Mouse (Mus musculus): ENCODE measurements at regions not wholly inside any gene's neighbourhood (a gene's known extent, or its start where the extent isn't known, plus 50 kb on each side); places are given as distances from the start of the nearest gene placed in this dataset.

GRCm38 (mm10) chr10:26611246-26611645 lies 142.0 kb upstream of the Arhgap18 start:
- no peaks in the 10 kb centered on the region for H3K4me1 ChIP-seq (ENCODE audit: control insufficient read depth in 1 of 2, insufficient read depth in 2 of 2, low read length in 2 of 2)
- no peaks in the 10 kb centered on the region for H3K36me3 ChIP-seq (ENCODE audit: control insufficient read depth in 1 of 2, insufficient read depth in 2 of 2, low read length in 2 of 2)

GRCm38 (mm10) chr10:26630196-26630760 lies 122.9 kb upstream of the Arhgap18 start:
- H3K9me3 ChIP-seq (replicated peaks; ENCODE audit: insufficient read depth, low read length): no peaks in the 10 kb centered on the region
- H3K4me1 ChIP-seq (ENCODE audit: control insufficient read depth in 1 of 2, insufficient read depth in 2 of 2, low read length in 2 of 2): no peaks in the 10 kb centered on the region
- no peak overlapping the region for H3K9ac ChIP-seq (ENCODE audit: control insufficient read depth, low read depth, low read length, poor library complexity, severe bottlenecking)
- H3K79me2 ChIP-seq (ENCODE audit: control insufficient read depth, insufficient read depth, low read length, poor library complexity): no peaks in the 10 kb centered on the region
- H3K4me3 ChIP-seq (ENCODE audit: control insufficient read depth in 1 of 2, insufficient read depth in 1 of 2, low read depth in 2 of 2, low read length in 2 of 2): no peak overlapping the region
- no peaks in the 10 kb centered on the region for H3K27me3 ChIP-seq (ENCODE audit: control insufficient read depth in 1 of 2, insufficient read depth in 2 of 2, low read length in 2 of 2)
- H3K27ac ChIP-seq (ENCODE audit: control insufficient read depth, low read depth, low read length): no peak overlapping the region
- H3K36me3 ChIP-seq (ENCODE audit: control insufficient read depth in 1 of 2, insufficient read depth in 2 of 2, low read length in 2 of 2): no peaks in the 10 kb centered on the region
- DNase-seq (ENCODE audit: low read depth, low spot score): peak; percentile 8
- TF ChIP-seq USF2 (IDR thresholded peaks at IDR 0.05; ENCODE audit: borderline replicate concordance in 1 of 2, insufficient read depth in 1 of 2, low read depth in 1 of 2, low read length in 2 of 2) (no peak), ZC3H11A (IDR thresholded peaks at IDR 0.05; ENCODE audit: low read depth, low read length) (no peak), MYB (IDR thresholded peaks at IDR 0.05; ENCODE audit: low read depth, low read length) (no peak), TBP (IDR thresholded peaks at IDR 0.05; ENCODE audit: low read depth, low read length) (no peak), USF1 (IDR thresholded peaks at IDR 0.05; ENCODE audit: low read depth, low read length) (no peak), CHD2 (IDR thresholded peaks at IDR 0.05; ENCODE audit: low read length) (no peak), ZNF384 (IDR thresholded peaks at IDR 0.05; ENCODE audit: low read depth, low read length) (no peak), ZMIZ1 (IDR thresholded peaks at IDR 0.05; ENCODE audit: low read depth, low read length) (no peak), GABPA (IDR thresholded peaks at IDR 0.05; ENCODE audit: low read depth, low read length) (no peak), CHD1 (IDR thresholded peaks at IDR 0.05; ENCODE audit: low read depth, low read length) (no peak), CTCF (IDR thresholded peaks at IDR 0.05 in 2 of 3, conservative IDR thresholded peaks at IDR 0.05 in 1 of 3; ENCODE audit: control insufficient read depth in 1 of 3, insufficient read depth in 1 of 3, low read depth in 2 of 3, low read length in 3 of 3, poor library complexity in 1 of 3, severe bottlenecking in 1 of 3) (no peak), ZKSCAN1 (IDR thresholded peaks at IDR 0.05; ENCODE audit: low read depth, low read length) (no peak)

More at GRCm38 (mm10) chr10:26611246-26611645, 142.0 kb upstream of the Arhgap18 start:
- TF ChIP-seq HCFC1 (IDR thresholded peaks at IDR 0.05; ENCODE audit: low read depth, low read length) (no peak), ZKSCAN1 (IDR thresholded peaks at IDR 0.05; ENCODE audit: low read depth, low read length) (no peak), MAZ (IDR thresholded peaks at IDR 0.05; ENCODE audit: low read depth, low read length) (no peak), SIN3A (IDR thresholded peaks at IDR 0.05; ENCODE audit: low read length) (no peak), SMC3 (IDR thresholded peaks at IDR 0.05; ENCODE audit: low read depth, low read length) (no peak), MAX (IDR thresholded peaks at IDR 0.05; ENCODE audit: low read length) (no peak), GATA1 (IDR thresholded peaks at IDR 0.05; ENCODE audit: low read depth, low read length) (no peak), JUND (IDR thresholded peaks at IDR 0.05; ENCODE audit: low read depth, low read length) (no peak), CHD1 (IDR thresholded peaks at IDR 0.05; ENCODE audit: low read depth, low read length) (no peak), MYC (IDR thresholded peaks at IDR 0.05; ENCODE audit: low read depth, low read length) (no peak), MEF2A (IDR thresholded peaks at IDR 0.05; ENCODE audit: extremely low read depth, insufficient replicate concordance, low read depth, low read length, poor library complexity, severe bottlenecking) (no peak), USF2 (IDR thresholded peaks at IDR 0.05; ENCODE audit: borderline replicate concordance in 1 of 2, insufficient read depth in 1 of 2, low read depth in 1 of 2, low read length in 2 of 2) (no peak), TBP (IDR thresholded peaks at IDR 0.05; ENCODE audit: low read depth, low read length) (no peak), KAT2A (conservative IDR thresholded peaks at IDR 0.05; ENCODE audit: low read depth, low read length) (no peak), ELF1 (IDR thresholded peaks at IDR 0.05; ENCODE audit: low read depth, low read length) (no peak), MXI1 (IDR thresholded peaks at IDR 0.05; ENCODE audit: low read depth, low read length) (no peak), MYB (IDR thresholded peaks at IDR 0.05; ENCODE audit: low read depth, low read length) (no peak), CHD2 (IDR thresholded peaks at IDR 0.05; ENCODE audit: low read length) (no peak)
- no peaks in the 10 kb centered on the region for H3K79me2 ChIP-seq (ENCODE audit: control insufficient read depth, insufficient read depth, low read length, poor library complexity)
- H3K4me3 ChIP-seq (ENCODE audit: control insufficient read depth in 1 of 2, insufficient read depth in 1 of 2, low read depth in 2 of 2, low read length in 2 of 2): no peak overlapping the region
- no peak overlapping the region for H3K27ac ChIP-seq (ENCODE audit: control insufficient read depth, low read depth, low read length)
- H3K27me3 ChIP-seq (ENCODE audit: control insufficient read depth in 1 of 2, insufficient read depth in 2 of 2, low read length in 2 of 2): no peaks in the 10 kb centered on the region
- no peaks in the 10 kb centered on the region for H3K9me3 ChIP-seq (replicated peaks; ENCODE audit: insufficient read depth, low read length)
- peak; percentile 35 for DNase-seq (ENCODE audit: low read depth, low spot score)
- H3K9ac ChIP-seq (ENCODE audit: control insufficient read depth, low read depth, low read length, poor library complexity, severe bottlenecking): no peak overlapping the region

All from MEL (cell line).